Mouse (Mus musculus) urinary bladder, postnatal 25 days (tissue): ENCODE data around the gene Pacs1.
"Not testable (repeated sequence)": the region's sequence is repeated elsewhere in the genome, so short reads cannot be mapped to it uniquely, and the experiment has no call there.

Experiments
- DNase-seq: peaks from one replicate; pipeline ENCODE4 v3.0.0; 2022; ENCODE audit warnings: low spot score

Gene Pacs1

DNA sequence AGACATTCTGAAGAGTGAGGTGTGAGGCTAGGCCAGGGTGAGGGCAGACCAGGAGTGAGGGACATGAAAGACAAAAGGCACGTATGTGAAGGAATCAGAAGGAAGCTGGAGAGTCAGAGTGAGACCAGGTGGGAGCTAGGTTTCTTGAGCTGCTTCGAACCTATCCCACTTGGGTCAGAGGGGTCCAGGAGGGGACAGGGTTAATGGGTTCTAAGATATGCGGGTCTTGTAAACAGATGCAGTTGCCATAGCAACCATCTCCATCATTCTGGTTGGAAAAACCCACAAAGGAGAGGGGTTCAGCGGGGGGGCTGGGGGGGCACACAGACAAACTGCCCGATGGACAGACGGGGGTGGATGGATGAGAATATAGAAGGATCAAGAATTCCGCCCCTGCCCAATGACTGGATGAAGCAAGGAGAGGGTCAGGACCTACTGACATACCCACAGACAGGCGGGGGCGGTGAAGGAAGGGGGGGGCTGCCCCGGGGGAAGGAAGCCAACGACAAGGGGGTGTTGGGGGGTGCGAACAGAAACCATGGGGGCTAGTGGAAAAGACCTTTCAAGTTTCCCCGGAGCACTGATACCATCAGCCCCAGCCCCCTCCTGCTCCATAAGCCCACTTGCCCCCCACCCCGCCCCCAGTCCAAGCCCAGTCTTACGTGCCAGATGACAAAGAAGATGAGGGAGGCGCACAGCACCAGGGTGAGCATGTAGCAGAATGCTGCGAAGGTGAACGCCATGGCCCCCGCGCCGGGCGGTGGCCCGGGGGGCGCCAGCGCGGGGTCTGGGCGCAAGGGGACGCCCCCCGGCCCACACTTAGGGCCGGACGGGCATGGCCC lies 175.2 kb downstream of the Pacs1 start:
- no peak for DNase-seq

- DNase-seq: no peak
Observed at GRCm38 (mm10) chr19:5095887-5096474, 176.9 kb downstream of the Pacs1 start.

GRCm38 (mm10) chr19:5094746-5095417 lies 178.0 kb downstream of the Pacs1 start:
- no peak for DNase-seq

DNA sequence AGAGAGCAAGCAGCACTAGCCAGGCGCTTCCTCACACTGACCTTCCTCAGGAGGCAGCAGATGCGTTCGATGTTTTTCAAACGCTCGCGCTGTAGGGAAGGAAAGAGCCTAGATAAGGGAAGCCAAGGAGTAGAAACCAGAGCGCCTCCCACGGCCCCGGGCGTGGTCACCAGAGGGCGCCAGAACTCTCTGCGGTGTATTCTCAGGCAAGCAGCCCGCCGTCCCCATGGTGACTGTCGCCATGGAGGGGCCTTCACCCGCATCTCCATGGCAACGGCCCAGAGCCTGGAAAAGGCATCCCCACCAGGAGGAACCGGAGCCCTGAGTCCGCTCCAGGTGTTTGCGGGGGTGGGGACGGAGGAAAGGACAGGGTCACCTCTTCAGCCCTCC lies 178.7 kb downstream of the Pacs1 start:
- peak; percentile 92 for DNase-seq

DNA sequence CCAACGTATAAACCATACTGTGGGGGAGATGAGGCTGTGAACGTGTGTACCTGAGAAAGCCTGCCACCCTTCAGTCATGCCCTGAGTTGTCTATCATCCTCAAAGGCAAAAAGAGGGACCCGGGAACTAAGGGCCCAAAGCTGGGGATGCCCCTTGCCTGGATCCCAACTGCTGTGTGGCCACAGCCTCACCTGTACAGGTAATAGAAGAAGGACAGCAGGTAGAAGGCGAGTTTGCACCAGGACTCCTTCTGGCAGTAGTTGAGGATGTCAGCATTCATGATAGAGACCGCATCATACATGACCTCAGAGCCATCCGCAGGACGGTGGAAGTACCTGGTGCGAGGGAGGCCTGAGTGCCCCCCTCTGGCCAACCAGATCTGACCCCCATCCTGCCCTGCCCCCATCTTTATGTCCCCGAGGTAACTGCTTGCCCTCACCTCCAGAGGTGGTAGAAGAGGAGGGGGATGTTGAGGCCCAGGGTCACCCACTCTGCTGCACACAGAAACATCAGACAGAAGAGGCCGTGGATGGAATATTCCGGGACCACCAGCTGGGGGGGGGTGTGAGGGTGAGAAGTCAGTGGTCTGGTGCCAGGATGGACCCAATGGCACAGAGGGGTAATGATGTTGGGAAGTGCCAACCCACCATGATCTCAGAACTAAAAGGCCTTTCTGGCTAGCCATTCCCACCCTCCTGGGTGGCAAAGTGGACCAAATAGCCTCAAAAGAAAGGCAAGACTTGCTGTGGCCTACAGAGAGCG lies 179.3 kb downstream of the Pacs1 start:
- no peak for DNase-seq

DNA sequence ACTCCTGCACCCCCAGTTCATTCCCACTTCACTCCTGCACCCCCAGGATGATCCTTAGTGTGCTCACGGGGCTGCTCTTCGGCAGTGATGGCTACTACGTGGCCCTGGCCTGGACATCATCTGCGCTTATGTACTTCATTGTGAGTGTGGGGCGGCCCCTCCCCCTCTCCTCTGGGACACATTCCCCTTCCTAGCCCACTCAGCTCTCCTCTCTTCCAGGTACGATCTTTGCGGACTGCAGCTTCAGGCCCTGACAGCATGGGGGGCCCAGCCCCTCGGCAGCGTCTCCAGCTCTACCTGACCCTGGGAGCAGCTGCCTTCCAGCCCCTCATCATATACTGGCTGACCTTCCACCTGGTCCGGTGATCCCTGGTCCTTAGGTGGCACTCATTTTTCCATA lies 180.8 kb downstream of the Pacs1 start:
- DNase-seq: no peak

GRCm38 (mm10) chr19:5089324-5089723 lies 183.6 kb downstream of the Pacs1 start:
- no peak for DNase-seq

- peak; percentile 93 for DNase-seq
Observed at GRCm38 (mm10) chr19:5087884-5088728, 184.8 kb downstream of the Pacs1 start, which contains the start of gene Yif1a. Gene Yif1a (plus strand): TSS chr19:5088538.

GRCm38 (mm10) chr19:5086533-5086932 lies 186.4 kb downstream of the Pacs1 start:
- not testable (repeated sequence) for DNase-seq

DNA sequence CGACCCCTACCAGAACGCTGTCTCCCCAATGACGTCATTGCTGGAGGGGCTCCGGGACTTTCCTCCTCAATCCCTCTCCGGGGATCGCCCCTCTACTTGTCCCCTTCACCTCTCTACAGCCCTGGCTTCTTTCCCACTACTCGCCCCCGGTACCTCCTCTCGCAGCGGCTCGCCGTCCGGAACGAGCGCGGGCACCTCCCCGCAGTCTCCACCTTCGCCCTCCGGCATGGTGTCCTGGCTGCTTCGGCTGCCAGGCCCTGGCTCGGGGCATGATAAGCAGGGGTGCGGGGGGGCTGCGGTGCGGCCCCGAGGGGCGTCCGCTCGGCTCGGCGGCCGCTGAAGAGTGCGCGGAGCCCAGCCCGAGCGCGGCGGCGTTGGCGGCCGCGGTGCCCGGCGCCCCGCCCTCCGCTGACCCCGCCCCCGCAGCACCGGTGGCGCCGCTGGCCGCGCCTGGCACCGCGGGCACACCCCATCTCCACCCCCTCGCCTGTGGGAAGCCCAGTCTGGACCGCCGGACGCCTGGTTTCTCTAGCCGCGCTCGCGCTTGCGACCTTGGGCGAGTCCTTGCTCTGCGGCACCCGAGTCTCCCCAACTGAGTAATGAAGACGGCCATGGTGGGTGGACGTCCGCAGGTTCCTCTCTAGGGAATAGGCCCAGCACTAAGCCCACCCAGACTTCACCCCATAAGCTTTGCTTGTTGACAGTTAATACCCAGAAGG lies 187.6 kb downstream of the Pacs1 start, which contains the start of gene Tmem151a:
Tmem151a (minus strand) TSS at position 387 of the 719 bp plus-strand sequence.
- DNase-seq: peak; percentile 46

DNA sequence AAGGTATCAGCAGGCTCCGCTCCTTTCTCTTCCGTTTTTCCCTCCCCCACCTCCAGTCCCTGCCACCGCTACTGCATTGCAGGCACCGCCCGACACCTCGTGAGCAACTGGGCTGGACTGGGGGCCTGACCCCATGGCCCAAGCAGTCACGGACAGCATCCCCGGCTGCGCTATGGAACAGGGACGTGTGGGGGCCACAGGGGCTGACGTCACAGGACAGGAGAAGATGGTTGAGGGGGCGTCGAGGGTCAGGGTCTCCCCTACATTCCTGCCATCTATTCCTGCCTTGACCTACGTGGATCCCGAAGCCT lies 188.1 kb downstream of the Pacs1 start:
- DNase-seq: no peak

DNA sequence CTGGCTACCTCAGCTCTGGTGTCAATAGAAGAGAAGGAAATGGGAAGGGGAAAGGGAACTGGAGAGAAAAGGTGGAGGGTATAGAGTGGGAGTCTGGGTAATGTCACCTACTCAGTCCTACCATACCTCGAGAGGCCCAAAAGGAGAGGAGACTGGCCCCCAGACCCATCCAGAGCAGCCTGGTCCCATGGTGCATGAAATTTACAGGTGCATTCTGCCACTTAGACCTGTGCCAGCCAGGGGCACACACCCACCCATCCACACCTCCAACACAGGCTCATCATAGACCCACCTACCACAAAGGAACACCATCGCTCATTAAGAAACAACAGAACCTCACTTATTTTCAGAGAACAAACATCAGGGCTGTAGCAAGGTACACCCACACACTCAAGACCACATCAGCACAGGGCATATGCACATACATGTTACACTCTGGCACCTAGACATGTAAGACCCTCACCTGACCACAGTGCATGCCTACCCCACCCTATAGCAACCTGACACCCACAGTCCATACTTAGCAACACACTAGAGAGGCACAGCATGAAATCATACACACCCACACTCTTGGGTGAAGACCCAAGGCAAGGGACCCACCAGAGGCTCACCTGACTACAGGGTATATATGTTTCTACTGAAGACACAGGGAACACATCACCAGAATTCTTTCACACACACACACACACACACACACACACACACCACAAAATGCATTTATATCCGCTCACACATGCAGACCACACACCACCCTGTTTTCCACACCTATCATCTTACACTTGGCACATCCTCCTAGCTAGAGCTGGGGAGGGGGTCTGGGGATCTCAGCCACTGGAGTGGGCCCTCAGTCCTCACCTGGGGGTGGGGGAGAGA lies 188.7 kb downstream of the Pacs1 start:
- DNase-seq: no peak
